Mouse (Mus musculus) neural tube, postnatal 0 days (tissue): ENCODE results near the gene Olfr774. TPM values are rescaled to one million over a fixed set of nuclear protein-coding genes. Genes with fewer than 3 reads are reported as not detected.

ENCODE experiments used
- polyA plus RNA-seq: library from polyadenylated mRNA; unstranded; fragments of >200 nt; fragmentation: Nextera tagmentation; extraction: Ambion mirVana; gene quantifications from 2 replicates; pipeline ENCODE4 v1.2.1, GENCODE M21; 2015

Olfr774 gene
- polyA plus RNA-seq, result not detected in 2 replicates

GRCm38 (mm10) chr10:129235904-129236303, at the start of gene Olfr774:
Olfr774 (plus strand) TSS chr10:129236204.

GRCm38 (mm10) chr10:129187319-129187718, 48.7 kb upstream of the Olfr774 start, which contains the start of gene Olfr773:
Olfr773 (minus strand) TSS chr10:129187419.

GRCm38 (mm10) chr10:129248112-129248511, 12.1 kb downstream of the Olfr774 start, which contains the start of gene Olfr775:
Olfr775 (plus strand) TSS chr10:129248412.

GRCm38 (mm10) chr10:129258827-129259226, 22.8 kb downstream of the Olfr774 start, which contains the start of gene Olfr776:
Olfr776 (plus strand) TSS chr10:129259127.

GRCm38 (mm10) chr10:129271081-129271535, 35.1 kb downstream of the Olfr774 start, which contains the start of gene Olfr777:
Olfr777 (minus strand) TSS chr10:129271485.

Other genes with a start within 250 kb of the Olfr774 start
- not detected in 2 replicates for gene Olfr9, start 246.8 kb upstream of the Olfr774 start, polyA plus RNA-seq
- not detected in 2 replicates for gene Olfr763, start 225.4 kb upstream of the Olfr774 start, polyA plus RNA-seq
- gene Olfr764-ps1, start 196.3 kb upstream of the Olfr774 start, polyA plus RNA-seq, result not detected in 2 replicates
- not detected in 2 replicates for gene Olfr765, start 186.2 kb upstream of the Olfr774 start, polyA plus RNA-seq
- gene Olfr766-ps1, start 167.2 kb upstream of the Olfr774 start, polyA plus RNA-seq, result not detected in 2 replicates
- gene Olfr767, start 153.3 kb upstream of the Olfr774 start, polyA plus RNA-seq, result not detected in 2 replicates
- not detected in 2 replicates for gene Olfr768, start 136.8 kb upstream of the Olfr774 start, polyA plus RNA-seq
- not detected in 2 replicates for gene Olfr769, start 118.3 kb upstream of the Olfr774 start, polyA plus RNA-seq
- gene Olfr770, start 97.2 kb upstream of the Olfr774 start, polyA plus RNA-seq, result not detected in 2 replicates
- not detected in 2 replicates for gene Olfr771, start 71.5 kb upstream of the Olfr774 start, polyA plus RNA-seq
- gene Olfr772, start 58.3 kb upstream of the Olfr774 start, polyA plus RNA-seq, result not detected in 2 replicates
- gene Olfr773, start 48.8 kb upstream of the Olfr774 start, polyA plus RNA-seq, result not detected in 2 replicates
- gene Olfr775, start 12.2 kb downstream of the Olfr774 start, polyA plus RNA-seq, result not detected in 2 replicates
- not detected in 2 replicates for gene Olfr776, start 22.9 kb downstream of the Olfr774 start, polyA plus RNA-seq
- not detected in 2 replicates for gene Olfr777, start 35.3 kb downstream of the Olfr774 start, polyA plus RNA-seq
- gene Olfr780, start 81.9 kb downstream of the Olfr774 start, polyA plus RNA-seq, result not detected in 2 replicates
- gene Olfr781, start 92.7 kb downstream of the Olfr774 start, polyA plus RNA-seq, result not detected in 2 replicates
- gene Olfr782, start 112.6 kb downstream of the Olfr774 start, polyA plus RNA-seq, result not detected in 2 replicates
- 0.10 and 0.14 TPM in 2 replicates for gene Olfr784, start 147.9 kb downstream of the Olfr774 start, polyA plus RNA-seq
- gene Olfr785, start 169.2 kb downstream of the Olfr774 start, polyA plus RNA-seq, result not detected in 2 replicates
- gene Olfr786, start 191.1 kb downstream of the Olfr774 start, polyA plus RNA-seq, result not detected in 2 replicates
- not detected in 2 replicates for gene Olfr787, start 225.7 kb downstream of the Olfr774 start, polyA plus RNA-seq
- gene Olfr788, start 234.8 kb downstream of the Olfr774 start, polyA plus RNA-seq, result not detected in 2 replicates
- not detected in 2 replicates for gene Olfr789, start 248.5 kb downstream of the Olfr774 start, polyA plus RNA-seq